Mouse (Mus musculus): ENCODE measurements around the gene Rgl2. TPM values are rescaled to one million over a fixed set of nuclear protein-coding genes. Genes with fewer than 3 reads are reported as not detected.
"Not testable (repeated sequence)": the region's sequence is repeated elsewhere in the genome, so short reads cannot be mapped to it uniquely, and the experiment has no call there.

The Rgl2 gene
- polyA plus RNA-seq, 1 experiment: 3.1 TPM

DNA sequence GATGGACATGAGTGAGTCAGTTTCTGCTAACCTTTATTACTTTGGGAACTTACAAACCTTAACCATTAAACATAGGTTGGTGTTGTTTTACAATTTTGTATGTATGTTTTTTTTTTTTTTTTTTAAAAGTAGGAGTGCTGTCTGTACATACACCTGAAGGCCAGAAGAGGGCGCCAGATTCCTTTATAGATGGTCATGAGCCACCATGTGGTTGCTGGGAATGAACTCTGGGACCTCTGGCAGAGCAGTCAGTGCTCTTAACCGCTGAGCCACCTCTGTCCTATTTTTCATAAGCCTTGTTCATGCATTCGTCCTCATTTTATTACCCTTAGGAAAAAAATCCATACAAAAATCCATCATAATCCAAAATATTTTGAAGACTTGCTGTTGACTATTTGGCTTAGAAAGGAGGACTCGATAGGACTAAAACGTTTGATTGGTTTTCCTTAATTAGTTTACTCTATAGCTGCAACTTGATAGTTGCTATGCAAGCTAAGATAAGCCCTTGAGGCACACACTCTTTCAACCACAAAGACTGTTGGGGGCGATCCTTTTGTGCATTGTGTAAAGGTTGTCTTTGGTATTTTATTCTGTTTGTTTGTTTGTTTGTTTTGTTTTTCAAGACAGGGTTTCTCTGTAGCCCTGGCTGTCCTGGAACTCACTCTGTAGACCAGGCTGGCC, 32.1 kb upstream of the Rgl2 start:
- no peak overlapping the region for H3K4me3 ChIP-seq (replicated peaks)
- H3K36me3 ChIP-seq (ENCODE audit: control insufficient read depth): no peaks in the 10 kb centered on the region
- H3K9me3 ChIP-seq (ENCODE audit: control insufficient read depth, low read length): no peaks in the 10 kb centered on the region
- peaks cover 52% of the 10 kb centered on the region for H3K4me1 ChIP-seq (ENCODE audit: control insufficient read depth)
- no peaks in the 10 kb centered on the region for H3K27me3 ChIP-seq (ENCODE audit: control insufficient read depth)
- no peak for TF ChIP-seq GATA1 (IDR thresholded peaks at IDR 0.05; ENCODE audit: low read length)
- TF ChIP-seq TAL1 (IDR thresholded peaks at IDR 0.05; ENCODE audit: low read length): no peak

DNA sequence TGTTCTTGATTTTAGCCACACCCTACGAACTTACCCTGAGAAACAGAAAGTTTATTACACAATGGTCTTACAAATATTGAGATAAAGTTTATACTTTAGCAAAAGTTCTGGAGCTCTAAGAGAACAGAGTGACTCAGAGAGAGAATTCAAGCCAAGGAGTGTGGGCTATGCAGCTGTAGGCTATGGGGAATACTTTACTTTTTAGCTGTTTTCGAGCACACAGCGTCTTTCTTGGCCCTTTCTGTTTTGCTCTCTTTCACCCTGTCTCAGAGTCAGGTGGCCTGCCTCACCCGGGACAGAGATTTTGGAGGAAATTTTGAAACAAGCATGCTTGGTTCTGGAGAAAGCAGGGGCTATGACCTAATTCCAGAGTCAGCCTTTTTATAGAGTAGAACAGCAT, 31.1 kb upstream of the Rgl2 start:
- H3K36me3 ChIP-seq (ENCODE audit: control insufficient read depth); H3K27me3 ChIP-seq (ENCODE audit: control insufficient read depth); H3K9me3 ChIP-seq (ENCODE audit: control insufficient read depth, low read length); H3K4me3 ChIP-seq (replicated peaks): not testable (repeated sequence)
- H3K4me1 ChIP-seq (ENCODE audit: control insufficient read depth): peaks cover 52% of the 10 kb centered on the region

DNA sequence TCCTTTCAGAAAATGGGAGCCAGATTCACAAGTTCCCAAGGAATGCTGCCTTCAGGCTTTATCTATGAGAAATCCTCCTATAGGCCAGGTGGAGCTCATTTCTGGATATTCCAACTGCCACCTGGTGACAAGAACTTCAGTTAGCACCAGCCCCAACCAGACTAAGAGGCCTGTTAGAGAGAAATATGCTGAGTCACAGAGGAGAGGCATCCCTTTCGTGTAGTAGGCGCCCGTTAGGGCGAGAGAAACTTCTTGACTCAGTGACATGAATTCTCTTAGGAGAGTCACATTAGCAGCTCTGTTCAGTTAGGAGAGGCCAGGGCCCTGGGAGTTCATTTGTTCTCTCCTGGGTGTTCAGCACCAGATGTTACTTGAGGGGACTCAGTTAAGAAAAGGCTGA, 29.7 kb upstream of the Rgl2 start:
- no peaks in the 10 kb centered on the region for H3K27me3 ChIP-seq (ENCODE audit: control insufficient read depth)
- no peaks in the 10 kb centered on the region for H3K36me3 ChIP-seq (ENCODE audit: control insufficient read depth)
- H3K4me3 ChIP-seq (replicated peaks): no peak overlapping the region
- no peaks in the 10 kb centered on the region for H3K9me3 ChIP-seq (ENCODE audit: control insufficient read depth, low read length)
- H3K4me1 ChIP-seq (ENCODE audit: control insufficient read depth): peaks cover 64% of the 10 kb centered on the region
- TF ChIP-seq TAL1 (IDR thresholded peaks at IDR 0.05; ENCODE audit: low read length): no peak
- no peak for TF ChIP-seq GATA1 (IDR thresholded peaks at IDR 0.05; ENCODE audit: low read length)

DNA sequence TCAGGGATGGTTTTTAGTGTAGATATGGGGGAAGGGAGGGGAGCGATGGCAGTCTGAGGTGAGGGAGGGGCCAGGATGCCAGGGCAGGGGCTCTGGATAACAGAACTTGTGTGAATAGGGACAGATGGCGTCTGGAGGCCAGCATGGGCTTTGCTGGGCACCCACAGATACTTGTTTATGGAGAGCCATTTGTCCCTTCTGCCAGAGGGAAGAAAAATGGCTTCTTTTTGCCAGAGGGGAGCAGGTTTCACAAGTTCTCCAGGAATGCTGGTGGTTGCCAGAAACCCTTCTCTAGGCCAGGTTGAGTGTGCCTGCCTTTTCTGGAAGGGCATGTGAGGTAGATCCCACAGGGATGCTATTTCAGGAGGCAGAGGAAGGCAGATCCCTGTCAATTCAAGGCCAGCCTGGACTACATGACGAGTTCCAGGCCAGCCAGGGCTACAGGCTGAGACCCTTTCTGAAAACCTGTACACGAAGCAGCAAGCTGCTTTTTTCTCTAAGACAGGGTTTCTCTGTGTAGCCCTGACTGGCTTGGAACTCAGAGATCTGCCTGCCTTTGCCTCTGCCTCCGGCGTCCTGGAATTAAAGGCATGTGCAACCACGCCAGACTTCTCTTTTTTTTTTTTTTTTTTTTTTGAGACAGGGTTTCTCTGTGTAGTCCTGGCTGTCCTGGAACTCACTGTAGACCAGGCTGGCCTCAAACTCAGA, 28.9 kb upstream of the Rgl2 start:
- H3K27me3 ChIP-seq (ENCODE audit: control insufficient read depth): no peaks in the 10 kb centered on the region
- TF ChIP-seq TAL1 (IDR thresholded peaks at IDR 0.05; ENCODE audit: low read length) (no peak), GATA1 (IDR thresholded peaks at IDR 0.05; ENCODE audit: low read length) (no peak)
- H3K4me1 ChIP-seq (ENCODE audit: control insufficient read depth): peaks cover 67% of the 10 kb centered on the region
- no peaks in the 10 kb centered on the region for H3K36me3 ChIP-seq (ENCODE audit: control insufficient read depth)
- no peak overlapping the region for H3K4me3 ChIP-seq (replicated peaks)
- H3K9me3 ChIP-seq (ENCODE audit: control insufficient read depth, low read length): no peaks in the 10 kb centered on the region

DNA sequence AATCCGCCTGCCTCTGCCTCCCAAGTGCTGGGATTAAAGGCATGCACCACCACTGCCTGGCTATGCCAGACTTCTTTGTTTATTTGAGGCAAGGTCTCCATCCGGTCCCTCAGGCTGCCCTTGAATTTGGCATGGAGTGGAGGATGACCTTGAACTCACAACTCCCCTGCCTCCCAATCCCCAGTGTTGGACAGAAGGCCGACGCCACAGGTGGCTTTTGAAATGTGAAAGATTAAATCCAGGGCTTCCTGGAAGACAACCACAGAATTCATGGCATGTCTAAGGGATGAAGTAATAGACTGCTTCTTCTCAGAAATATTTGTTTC, 28.4 kb upstream of the Rgl2 start:
- no peaks in the 10 kb centered on the region for H3K27me3 ChIP-seq (ENCODE audit: control insufficient read depth)
- H3K4me1 ChIP-seq (ENCODE audit: control insufficient read depth): peaks cover 71% of the 10 kb centered on the region
- no peaks in the 10 kb centered on the region for H3K9me3 ChIP-seq (ENCODE audit: control insufficient read depth, low read length)
- H3K4me3 ChIP-seq (replicated peaks): no peak overlapping the region
- TF ChIP-seq GATA1 (IDR thresholded peaks at IDR 0.05; ENCODE audit: low read length): no peak
- TF ChIP-seq TAL1 (IDR thresholded peaks at IDR 0.05; ENCODE audit: low read length): no peak
- H3K36me3 ChIP-seq (ENCODE audit: control insufficient read depth): no peaks in the 10 kb centered on the region

DNA sequence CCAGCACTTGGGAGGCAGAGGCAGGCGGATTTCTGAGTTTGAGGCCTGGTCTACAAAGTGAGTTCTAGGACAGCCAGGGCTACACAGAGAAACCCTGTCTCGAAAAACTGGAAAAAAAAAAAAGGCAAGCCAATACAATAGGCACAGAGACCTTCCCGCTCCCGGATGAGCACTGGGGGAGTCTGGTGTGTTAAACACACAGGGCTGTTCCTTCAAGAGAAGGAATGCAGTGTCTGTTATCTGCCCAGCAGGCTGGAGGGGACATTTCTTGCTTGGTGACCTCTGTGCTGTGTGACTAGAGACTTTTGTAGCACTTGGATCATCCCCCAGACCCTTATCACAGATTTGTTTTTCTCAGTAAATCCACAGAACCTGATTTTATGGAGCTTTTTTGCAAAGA, 27.7 kb upstream of the Rgl2 start:
- no peaks in the 10 kb centered on the region for H3K27me3 ChIP-seq (ENCODE audit: control insufficient read depth)
- peaks cover 72% of the 10 kb centered on the region for H3K4me1 ChIP-seq (ENCODE audit: control insufficient read depth)
- TF ChIP-seq TAL1 (IDR thresholded peaks at IDR 0.05; ENCODE audit: low read length) (no peak), GATA1 (IDR thresholded peaks at IDR 0.05; ENCODE audit: low read length) (no peak)
- no peak overlapping the region for H3K4me3 ChIP-seq (replicated peaks)
- H3K36me3 ChIP-seq (ENCODE audit: control insufficient read depth): no peaks in the 10 kb centered on the region
- no peaks in the 10 kb centered on the region for H3K9me3 ChIP-seq (ENCODE audit: control insufficient read depth, low read length)

DNA sequence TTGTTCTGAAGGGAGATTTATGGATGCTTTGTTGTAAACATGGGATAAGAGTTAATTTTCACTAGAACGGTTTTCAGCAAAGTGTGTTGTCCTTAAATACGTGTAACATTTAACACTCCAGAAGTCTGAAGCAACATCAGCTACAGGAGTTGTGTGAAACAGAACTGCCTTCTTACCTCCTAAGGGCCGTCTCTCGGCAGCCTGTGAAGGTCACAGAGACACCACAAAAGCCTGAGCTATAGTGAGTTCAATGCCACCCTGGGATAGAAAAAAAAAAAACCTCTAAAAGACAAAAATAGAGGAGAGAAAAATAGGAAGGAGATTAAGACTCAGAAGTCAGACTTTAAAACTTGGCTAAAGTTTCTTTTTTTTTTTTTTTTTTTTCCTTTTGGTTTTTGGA, 27.3 kb upstream of the Rgl2 start:
- peaks cover 75% of the 10 kb centered on the region for H3K4me1 ChIP-seq (ENCODE audit: control insufficient read depth)
- H3K4me3 ChIP-seq (replicated peaks): no peak overlapping the region
- no peaks in the 10 kb centered on the region for H3K27me3 ChIP-seq (ENCODE audit: control insufficient read depth)
- H3K36me3 ChIP-seq (ENCODE audit: control insufficient read depth): no peaks in the 10 kb centered on the region
- no peak for TF ChIP-seq GATA1 (IDR thresholded peaks at IDR 0.05; ENCODE audit: low read length)
- no peak for TF ChIP-seq TAL1 (IDR thresholded peaks at IDR 0.05; ENCODE audit: low read length)
- H3K9me3 ChIP-seq (ENCODE audit: control insufficient read depth, low read length): no peaks in the 10 kb centered on the region

DNA sequence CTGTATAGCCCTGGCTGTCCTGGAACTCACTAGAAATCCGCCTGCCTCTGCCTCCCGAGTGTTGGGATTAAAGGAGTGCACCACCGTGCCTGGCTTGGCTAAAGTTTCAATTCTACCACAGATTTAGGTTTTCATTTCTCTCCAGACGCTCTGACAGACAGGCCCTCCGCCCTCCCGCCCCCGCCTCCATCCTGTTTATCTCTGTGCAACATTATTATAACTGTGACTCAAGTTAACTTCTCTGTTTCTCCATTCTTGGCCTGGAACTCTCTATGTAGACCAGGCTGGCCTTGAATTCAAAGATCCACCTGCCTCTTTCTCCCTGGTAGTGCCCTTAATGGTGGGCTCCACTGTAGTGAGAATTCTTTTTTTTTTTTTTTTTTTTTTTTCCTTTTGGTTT, 26.9 kb upstream of the Rgl2 start:
- no peaks in the 10 kb centered on the region for H3K9me3 ChIP-seq (ENCODE audit: control insufficient read depth, low read length)
- peaks cover 70% of the 10 kb centered on the region for H3K4me1 ChIP-seq (ENCODE audit: control insufficient read depth)
- H3K27me3 ChIP-seq (ENCODE audit: control insufficient read depth): no peaks in the 10 kb centered on the region
- no peaks in the 10 kb centered on the region for H3K36me3 ChIP-seq (ENCODE audit: control insufficient read depth)
- no peak overlapping the region for H3K4me3 ChIP-seq (replicated peaks)
- TF ChIP-seq TAL1 (IDR thresholded peaks at IDR 0.05; ENCODE audit: low read length) (no peak), GATA1 (IDR thresholded peaks at IDR 0.05; ENCODE audit: low read length) (no peak)

DNA sequence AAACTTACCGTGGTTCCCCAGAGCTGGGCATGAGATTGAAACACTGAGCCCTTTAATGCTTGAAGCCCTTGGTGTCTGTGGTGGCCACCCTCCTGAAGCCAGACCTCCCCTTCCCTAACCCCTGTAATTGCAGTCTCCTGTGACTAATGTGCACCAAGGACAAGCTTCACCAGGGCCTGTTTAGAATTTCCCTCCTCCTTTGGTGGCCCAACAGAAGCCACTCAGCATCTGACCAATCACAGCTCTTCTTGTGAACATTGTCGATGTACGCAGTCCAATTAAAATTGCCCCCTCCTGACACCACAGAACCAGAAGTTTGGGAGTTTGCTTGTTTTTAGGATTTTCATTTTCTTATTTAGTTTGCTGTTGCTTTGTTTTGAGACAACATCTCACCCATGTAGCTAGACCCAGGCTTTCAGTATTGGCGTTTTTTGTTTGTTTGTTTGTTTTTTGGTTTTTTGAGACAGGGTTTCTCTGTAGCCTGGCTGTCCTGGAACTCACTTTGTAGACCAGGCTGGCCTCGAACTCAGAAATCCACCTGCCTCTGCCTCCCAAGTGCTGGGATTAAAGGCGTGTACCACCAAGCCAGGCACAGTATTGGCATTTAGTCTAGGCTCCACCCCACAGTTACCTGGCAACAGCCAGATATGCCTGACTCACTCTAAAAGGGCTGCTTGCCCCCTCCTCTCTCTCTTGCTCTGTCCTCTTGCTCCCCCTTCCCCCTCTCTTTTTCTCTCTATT, 25.3 kb upstream of the Rgl2 start:
- H3K36me3 ChIP-seq (ENCODE audit: control insufficient read depth); H3K4me3 ChIP-seq (replicated peaks); H3K27me3 ChIP-seq (ENCODE audit: control insufficient read depth); H3K9me3 ChIP-seq (ENCODE audit: control insufficient read depth, low read length): not testable (repeated sequence)
- peaks cover 72% of the 10 kb centered on the region for H3K4me1 ChIP-seq (ENCODE audit: control insufficient read depth)

DNA sequence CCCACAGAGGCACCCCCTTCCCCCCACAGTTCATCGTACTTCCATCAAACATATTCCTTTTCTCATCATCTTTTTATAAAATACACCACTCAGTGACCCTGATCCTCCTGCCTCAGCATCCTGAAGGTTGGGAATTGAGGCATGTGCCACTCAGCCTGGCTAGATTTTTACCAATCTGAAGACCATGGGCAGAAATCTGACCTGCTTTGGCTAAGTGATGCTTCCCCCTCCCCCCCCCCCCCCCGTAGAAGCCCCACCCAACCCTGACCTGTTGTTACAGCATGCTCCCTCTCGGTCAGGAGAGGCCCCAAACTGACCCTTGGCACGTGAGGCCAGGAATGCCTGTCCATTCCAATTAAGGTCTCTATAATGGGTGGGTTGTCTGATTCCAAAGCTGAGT, 24.5 kb upstream of the Rgl2 start, which contains the start of gene Platr17:
Platr17 (plus strand) TSS at position 301 of the 400 bp plus-strand sequence.
- H3K4me3 ChIP-seq (replicated peaks); H3K9me3 ChIP-seq (ENCODE audit: control insufficient read depth, low read length); H3K36me3 ChIP-seq (ENCODE audit: control insufficient read depth); H3K27me3 ChIP-seq (ENCODE audit: control insufficient read depth): not testable (repeated sequence)
- peaks cover 71% of the 10 kb centered on the region for H3K4me1 ChIP-seq (ENCODE audit: control insufficient read depth)
